Mouse (Mus musculus) left cerebral cortex, postnatal 4 days (tissue): Measurements from ENCODE around the gene Mon1a. TPM values are rescaled to one million over a fixed set of nuclear protein-coding genes. Genes with fewer than 3 reads are reported as not detected.

Experiments
- DNase-seq: peaks from one replicate; pipeline ENCODE4 v3.0.0-alpha.2; 2022
- intact Hi-C: fragments of 180-260 bp; cut with DNase I; formaldehyde crosslinking; loops from one replicate; pipeline ENCODE4 v1.15.1; 2025
- total RNA-seq, 2 experiments: library from RNA; stranded (reverse); gene quantifications; 2 replicates each; pipeline ENCODE4 v1.2.3; 2021

Gene Mon1a
- total RNA-seq, 2 experiments from 2014 or later, result 15.2 to 16.1 TPM

GRCm38 (mm10) chr9:107907801-107908120 is 19.8 kb downstream of the Mon1a start:
- DNase-seq, result no peak
- intact Hi-C loops, result no loop called here

- intact Hi-C loops, result no loop called here
Observed at GRCm38 (mm10) chr9:107908410-107909158, 20.6 kb downstream of the Mon1a start.

DNA sequence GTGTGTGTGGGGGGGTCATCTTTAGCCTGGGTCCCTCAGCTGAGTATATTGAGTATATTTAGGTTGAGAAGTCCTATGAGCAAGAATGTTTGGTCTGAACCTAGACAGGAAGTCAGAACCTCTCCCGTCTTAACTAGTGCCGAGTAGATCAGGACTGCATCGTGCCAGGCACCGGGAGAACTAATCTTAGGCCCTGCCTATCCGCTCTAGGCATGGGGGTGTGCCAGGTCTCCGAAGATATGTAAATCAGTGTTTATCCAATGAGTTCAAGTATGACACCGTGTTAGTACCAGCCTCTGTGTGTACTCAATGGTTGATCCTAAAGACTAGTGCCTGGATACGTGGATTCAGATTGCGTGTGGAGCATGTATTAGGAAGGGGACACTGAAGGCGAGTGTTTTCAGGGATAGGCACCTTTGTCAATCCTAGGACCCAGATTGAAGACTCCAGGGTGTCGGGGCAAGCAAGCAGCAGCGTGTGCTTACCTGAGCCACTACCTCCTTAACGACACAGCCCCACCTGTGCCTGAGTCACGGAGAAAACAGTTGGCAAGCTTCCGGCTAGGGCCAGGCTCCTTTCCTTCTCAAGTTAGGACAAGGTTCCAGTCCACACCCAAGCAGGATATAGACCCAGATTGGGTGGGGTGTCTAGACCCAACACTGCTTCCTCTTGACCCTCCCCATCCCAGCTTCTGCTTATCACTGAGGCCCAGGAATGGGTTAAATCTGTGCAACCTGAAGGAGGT is 22.2 kb downstream of the Mon1a start:
- DNase-seq, result no peak
- intact Hi-C loops, result no loop called here

More at GRCm38 (mm10) chr9:107908410-107909158, 20.6 kb downstream of the Mon1a start:
- DNase-seq, result no peak

DNA sequence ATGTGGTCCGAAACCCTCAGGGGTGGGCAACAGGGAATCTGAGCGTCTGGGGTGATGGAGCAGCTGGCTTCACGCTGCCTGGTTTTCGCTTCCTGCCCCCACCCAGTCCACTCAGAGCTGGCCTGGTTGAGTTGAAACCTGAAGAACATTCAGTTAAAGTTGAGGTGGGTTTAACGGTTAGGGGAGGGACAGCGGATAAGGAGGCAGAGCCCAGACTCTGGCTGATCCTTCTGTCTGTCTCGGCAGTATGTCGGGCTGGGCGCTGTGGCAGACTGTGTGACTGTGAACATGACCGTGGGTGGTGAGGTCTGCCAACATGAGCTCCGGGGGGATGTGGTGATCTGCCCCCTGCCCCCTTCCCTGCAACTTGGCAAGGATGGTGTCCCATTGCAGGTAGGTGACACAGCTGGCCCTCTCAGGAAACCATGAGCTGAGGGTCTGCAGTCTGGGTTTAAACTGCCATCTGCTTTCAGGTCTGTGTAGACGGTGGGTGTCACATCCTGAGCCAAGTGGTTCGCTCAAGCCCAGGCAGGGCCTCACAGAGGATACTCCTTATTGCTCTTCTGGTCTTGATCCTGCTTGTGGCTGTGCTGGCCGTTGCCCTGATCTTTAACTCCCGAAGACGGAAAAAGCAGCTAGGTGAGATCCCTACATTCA is 26.9 kb downstream of the Mon1a start:
- intact Hi-C loops, result no loop called here
- no peak for DNase-seq

DNA sequence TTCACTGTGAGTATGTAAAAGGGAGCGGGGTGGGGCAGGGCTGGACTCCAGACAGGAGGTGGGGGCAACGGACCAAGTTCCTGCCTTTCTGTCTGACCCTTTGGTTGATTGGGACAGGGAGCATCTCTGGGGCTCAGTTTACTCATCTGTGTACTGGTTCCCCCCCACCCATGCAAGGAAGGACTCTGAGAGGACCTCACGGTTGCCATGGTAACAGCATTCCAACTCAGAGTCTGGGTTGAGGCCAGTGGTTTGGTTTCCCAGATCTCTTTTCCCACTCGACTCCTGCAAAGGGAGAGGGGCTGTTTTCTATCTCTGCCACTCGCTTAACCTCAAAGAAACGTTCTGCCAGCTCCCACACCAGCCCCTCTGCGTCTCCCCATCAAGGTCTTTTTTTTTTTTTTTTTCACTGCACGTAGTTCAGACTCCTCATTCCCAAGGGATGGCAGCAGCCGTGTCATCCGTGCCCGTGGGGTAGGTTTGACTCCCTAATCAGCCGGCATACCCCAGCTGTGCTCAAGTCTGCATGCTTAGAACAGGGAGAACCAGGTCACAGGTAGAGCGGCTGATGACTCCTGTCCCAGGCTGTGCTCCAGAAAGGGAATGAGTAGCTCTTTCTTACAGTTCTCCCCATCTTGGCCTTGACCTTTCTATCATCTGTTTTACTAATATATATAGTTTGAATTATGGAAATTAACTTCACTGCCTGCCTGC is 30.1 kb downstream of the Mon1a start:
- intact Hi-C loops, result no loop called here
- no peak for DNase-seq

DNA sequence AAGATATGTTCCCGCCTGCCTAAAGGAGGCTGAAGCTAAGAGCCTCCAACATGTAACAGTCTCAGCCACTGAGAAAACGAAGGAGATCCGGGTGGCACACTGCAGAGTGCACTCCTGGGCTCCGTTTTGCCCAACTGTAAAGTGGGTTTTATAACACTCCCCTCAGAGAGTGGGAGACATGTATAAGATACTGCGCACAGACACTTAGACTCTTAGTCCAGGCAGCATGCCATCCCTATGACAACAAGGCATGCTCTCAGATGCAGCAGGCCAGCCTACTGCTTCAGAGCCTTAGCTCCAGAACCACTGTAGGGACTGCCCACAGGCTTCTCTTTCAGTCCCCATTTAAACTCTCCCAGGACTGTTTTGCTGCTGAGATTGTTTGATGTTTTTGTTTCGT is 30.9 kb downstream of the Mon1a start:
- intact Hi-C loops, result no loop called here
- no peak for DNase-seq

DNA sequence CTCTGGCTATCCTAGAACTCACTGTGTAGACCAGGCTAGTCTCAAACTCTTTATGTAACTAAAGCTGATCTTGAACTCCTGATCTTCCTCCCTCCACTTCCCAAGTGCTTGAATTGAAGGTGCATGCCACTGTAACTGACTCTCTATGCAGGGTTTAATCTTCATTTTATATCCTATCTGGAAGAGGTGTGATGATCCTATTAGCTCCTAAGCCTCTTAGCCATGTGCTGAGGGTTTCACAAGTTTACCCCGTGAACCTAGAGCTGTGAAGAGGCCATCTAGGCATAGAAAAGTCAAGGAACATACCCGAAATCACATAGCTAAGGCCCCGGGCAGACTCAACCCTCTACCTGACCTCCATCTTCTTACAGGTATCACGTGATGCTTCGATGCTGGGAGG is 31.5 kb downstream of the Mon1a start:
- intact Hi-C loops, result no loop called here
- DNase-seq, result no peak

- peak; percentile 37 for DNase-seq
- intact Hi-C loops, result no loop called here
Observed at GRCm38 (mm10) chr9:107923021-107923420, 35.1 kb downstream of the Mon1a start.

DNA sequence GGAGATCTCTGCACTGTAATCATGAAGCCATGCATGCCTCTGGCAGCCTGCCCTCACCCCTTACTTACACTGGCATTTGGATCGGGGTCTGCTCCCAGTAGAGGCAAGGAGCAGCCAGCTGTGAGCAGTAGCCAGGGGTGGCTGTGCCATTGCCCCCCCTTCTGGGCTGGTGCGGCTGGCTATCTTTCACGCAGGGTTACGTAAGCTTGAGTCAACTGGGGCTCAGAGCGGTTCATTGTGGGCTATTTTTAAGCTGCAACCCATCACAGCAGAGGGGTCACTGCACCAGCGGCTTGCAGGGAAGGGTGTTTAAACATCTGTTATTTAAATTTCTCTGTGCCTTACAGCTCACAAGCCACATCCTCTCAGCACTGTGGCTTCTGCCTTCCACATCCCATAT is 36.0 kb downstream of the Mon1a start:
- intact Hi-C loops, result no loop called here
- DNase-seq, result no peak

DNA sequence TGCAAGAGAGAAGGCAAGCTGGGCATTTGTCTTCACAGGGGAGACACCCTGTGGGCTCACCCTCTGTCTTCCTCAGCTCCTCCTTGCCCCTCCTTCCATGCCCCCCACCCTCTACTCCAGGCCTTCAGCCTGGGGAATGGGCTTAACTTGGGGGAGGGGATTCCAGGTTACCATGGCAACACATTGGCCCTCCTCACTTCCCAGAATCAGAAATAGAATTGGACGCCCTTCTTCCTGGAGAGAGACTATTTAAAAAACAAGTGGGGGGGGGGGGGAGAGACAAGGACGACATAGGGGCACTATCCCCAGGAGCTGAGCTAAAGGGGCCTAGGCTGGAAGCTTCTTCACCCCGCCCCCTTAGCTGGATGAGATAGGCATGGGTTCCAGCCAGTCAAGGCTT is 37.3 kb downstream of the Mon1a start:
- intact Hi-C loops, result no loop called here
- no peak for DNase-seq

DNA sequence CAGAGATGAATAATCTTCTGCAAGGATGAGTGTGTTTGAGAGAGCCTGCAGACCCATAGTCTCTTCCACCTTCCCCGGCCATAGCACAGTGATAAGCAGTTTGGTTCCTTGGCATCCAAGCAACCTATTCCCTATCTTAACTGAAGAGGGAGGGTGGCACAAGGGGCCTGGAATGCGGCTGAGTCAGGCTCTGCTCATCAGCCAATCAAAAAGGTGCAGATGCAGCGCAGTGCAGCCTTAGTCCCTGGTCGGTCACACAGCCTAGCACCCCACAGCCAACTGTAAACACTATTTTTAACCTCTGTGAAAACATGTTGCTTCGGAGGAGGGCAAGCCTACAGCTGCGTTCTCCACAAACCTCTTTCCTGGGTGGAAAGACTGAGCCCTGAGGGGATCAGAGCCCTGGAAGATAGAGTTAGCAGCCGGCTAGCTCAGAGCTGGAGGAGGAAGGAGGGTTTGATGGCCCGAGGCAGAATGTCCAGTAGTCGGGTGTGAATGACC is 39.0 kb downstream of the Mon1a start:
- intact Hi-C loops, result no loop called here
- no peak for DNase-seq

DNA sequence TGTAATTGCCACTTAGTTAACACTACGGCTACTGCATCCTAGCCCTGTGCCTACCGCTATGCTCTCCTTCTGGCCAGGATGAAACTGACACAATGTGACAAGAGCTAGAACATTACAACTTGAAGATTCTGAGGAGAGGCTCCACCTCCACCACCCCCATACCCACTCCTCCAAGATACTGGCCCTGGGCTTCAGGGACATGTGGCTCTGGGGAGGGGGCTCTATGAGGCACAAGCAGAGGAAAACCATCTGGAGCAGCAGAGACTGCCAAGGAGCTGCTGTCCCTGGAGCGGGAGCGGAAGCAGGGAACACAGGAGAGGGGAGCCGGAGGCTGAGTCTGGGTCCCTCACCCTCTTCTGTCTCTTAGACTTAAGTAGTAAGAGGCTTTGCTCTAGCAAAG is 39.8 kb downstream of the Mon1a start:
- peak; percentile 68 for DNase-seq
- intact Hi-C loops, result no loop called here

GRCm38 (mm10) chr9:107928169-107928568 is 40.2 kb downstream of the Mon1a start, which contains the start of gene Actl11:
Actl11 (plus strand) TSS chr9:107928469.
- intact Hi-C loops, result no loop called here
- no peak for DNase-seq

GRCm38 (mm10) chr9:107932221-107932620 is 44.3 kb downstream of the Mon1a start:
- intact Hi-C loops, result no loop called here

GRCm38 (mm10) chr9:107934146-107934545 is 46.2 kb downstream of the Mon1a start:
- peak; percentile 64 for DNase-seq
- intact Hi-C loops, result no loop called here

More at GRCm38 (mm10) chr9:107932221-107932620, 44.3 kb downstream of the Mon1a start:
- no peak for DNase-seq

DNA sequence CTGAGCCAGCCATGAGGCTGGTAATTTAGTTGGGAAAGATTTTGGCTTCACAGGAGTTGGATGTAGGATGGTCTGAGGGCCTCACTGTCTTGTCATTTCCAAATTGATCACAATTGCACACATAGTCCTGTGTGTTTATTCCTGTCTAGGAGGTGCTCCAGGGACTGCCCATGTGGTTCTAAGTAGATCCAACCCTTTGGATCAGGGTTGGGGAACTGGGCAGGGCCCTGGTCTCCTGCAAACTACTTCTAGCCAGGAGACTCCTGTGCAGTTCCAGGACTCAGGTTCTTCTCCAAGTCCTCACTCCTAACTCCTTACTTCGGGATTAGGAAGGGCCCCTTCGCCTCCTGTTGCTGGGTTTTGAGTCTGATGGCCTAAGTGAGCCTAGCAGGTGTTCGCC is 47.4 kb downstream of the Mon1a start, which contains the start of gene Camkv:
Gene Camkv (plus strand): TSS at position 301 of the 400 bp plus-strand sequence.
- intact Hi-C loops, result no loop called here
- DNase-seq, result no peak

DNA sequence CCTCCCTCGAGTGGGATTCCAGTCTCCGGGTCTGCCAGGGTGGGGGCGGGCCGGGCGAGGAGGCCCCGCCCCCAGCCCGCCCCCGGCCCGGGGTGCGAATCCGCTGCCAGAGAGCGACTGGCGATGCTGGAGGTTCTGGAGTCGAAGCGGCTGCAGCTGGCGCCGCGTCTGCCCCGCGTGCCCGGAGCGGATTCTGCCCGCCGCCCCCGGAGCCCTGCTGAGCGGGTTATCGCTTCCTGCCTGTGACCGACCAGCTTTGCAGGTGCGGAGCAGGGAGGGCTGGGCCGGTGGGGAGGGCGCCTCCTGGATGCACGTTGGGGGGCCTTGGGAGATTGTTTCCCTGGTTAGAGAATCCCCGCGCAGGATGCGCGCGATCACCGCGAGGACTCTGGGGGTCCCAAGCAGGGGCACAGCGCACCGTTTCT is 47.9 kb downstream of the Mon1a start:
- peak; percentile 50 for DNase-seq
- intact Hi-C loops, result no loop called here

DNA sequence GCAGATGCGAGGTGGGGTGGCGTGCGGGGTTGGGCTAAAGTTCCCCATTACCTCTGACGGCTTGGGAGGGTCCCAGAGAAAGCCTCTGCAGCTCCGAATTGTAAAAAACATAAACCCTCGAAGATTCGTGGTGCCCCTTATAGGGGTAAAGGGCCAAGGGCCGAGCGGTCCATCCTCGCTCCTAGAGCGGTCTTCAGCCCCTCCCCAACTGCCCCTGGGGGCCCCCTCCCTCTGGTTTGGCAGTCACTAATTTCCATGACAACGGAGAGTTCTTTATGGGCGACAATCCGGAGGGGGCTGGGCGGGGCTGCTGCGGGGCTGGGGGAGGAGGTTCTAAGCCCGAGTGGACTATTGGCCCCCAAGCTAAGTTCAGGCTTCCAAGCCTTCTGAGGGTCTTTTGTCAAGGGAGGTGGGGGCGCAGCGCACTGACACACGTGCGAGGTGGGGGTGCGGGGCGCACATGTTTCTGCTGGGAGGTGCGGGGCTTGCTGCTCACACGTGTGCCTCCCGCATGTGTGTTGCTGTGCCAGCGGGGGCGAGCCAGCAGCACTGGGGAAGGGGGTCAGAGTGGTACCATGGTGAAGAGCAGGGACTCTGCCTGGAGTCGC is 48.4 kb downstream of the Mon1a start:
- intact Hi-C loops, result no loop called here
- peak; percentile 39 for DNase-seq

- no peak for DNase-seq
- intact Hi-C loops, result no loop called here
Observed at GRCm38 (mm10) chr9:107936831-107937230, 48.9 kb downstream of the Mon1a start.
